Mouse (Mus musculus): ENCODE results near the gene Il20. TPM values are rescaled to one million over a fixed set of nuclear protein-coding genes. Genes with fewer than 3 reads are reported as not detected.

Gene Il20
- polyA plus RNA-seq (2012; rRNA removed): not detected in 2 replicates

GRCm38 (mm10) chr1:130911401-130912010 is at the start of gene Il20:
Il20 (minus strand) TSS chr1:130911451.

DNA sequence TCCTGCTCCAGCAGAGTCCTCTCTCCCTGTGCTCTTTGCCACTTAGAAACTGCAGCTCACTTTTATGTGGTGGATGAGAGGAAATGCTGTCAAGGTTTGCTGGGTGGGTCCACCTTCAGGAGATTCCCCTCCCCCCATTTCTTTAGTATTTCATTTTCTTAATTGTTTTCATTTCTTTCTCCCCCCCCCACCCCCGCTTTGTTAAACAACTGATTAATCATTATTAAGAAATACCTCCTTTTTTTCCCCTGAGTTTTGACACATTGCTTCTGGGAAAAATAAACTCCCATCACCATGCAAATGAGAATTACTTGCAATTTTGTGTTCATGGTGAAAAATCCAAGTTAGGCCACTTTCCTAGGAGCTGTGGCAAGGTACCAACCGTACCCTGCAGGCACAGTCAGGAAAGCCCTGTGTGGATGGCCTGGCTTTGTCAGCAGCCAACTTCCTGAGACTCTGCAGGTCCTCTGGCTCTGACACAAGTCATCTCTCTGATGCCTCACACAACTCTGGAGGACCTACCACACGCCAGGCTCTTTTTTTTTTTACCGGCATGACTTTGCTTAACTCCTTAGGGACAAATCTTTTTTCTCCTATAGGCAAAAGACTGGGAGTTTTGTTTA is 28.9 kb upstream of the Il20 start, which contains the start of gene Il19:
Il19 (minus strand) TSS at position 51 of the 623 bp plus-strand sequence.

GRCm38 (mm10) chr1:130887354-130887753 is 23.9 kb downstream of the Il20 start, which contains the start of gene Il24:
Il24 (minus strand) TSS chr1:130887454.

GRCm38 (mm10) chr1:130865541-130866221 is 45.6 kb downstream of the Il20 start, which contains the start of gene Fcmr:
Fcmr (plus strand) TSS chr1:130865669.

Other genes starting within 250 kb of the Il20 start
- gene C4bp, start 249.8 kb downstream of the Il20 start, polyA plus RNA-seq (2012; rRNA removed): 0.06 TPM in 1 of 2 replicates, not detected in the other
- gene Gm29427, start 195.7 kb downstream of the Il20 start, polyA plus RNA-seq (2012; rRNA removed): 0.05 and 0.06 TPM in 2 replicates
- gene Yod1, start 194.1 kb downstream of the Il20 start, polyA plus RNA-seq (2012; rRNA removed): 3.5 and 4.0 TPM in 2 replicates
- 33.3 and 34.2 TPM in 2 replicates for gene Pfkfb2, start 182.2 kb downstream of the Il20 start, polyA plus RNA-seq (2012; rRNA removed)
- 0.42 and 0.54 TPM in 2 replicates for gene AA986860, start 179.5 kb downstream of the Il20 start, polyA plus RNA-seq (2012; rRNA removed)
- gene Fcamr, start 110.5 kb downstream of the Il20 start, polyA plus RNA-seq (2012; rRNA removed): not detected in 2 replicates
- gene Pigr, start 84.8 kb downstream of the Il20 start, polyA plus RNA-seq (2012; rRNA removed): 0.02 TPM in 1 of 2 replicates, not detected in the other
- 0.12 and 0.21 TPM in 2 replicates for gene Fcmr, start 45.8 kb downstream of the Il20 start, polyA plus RNA-seq (2012; rRNA removed)
- gene Il24, start 24.0 kb downstream of the Il20 start, polyA plus RNA-seq (2012; rRNA removed): not detected in 2 replicates
- gene Il19, start 28.7 kb upstream of the Il20 start, polyA plus RNA-seq (2012; rRNA removed): 0.10 and 0.11 TPM in 2 replicates
- gene Il10, start 108.4 kb upstream of the Il20 start, polyA plus RNA-seq (2012; rRNA removed): not detected in 2 replicates
- gene Mapkapk2, start 186.4 kb upstream of the Il20 start, polyA plus RNA-seq (2012; rRNA removed): 51.5 and 53.9 TPM in 2 replicates
- 10.2 and 12.7 TPM in 2 replicates for gene Dyrk3, start 226.9 kb upstream of the Il20 start, polyA plus RNA-seq (2012; rRNA removed)
- gene Eif2d, start 241.7 kb upstream of the Il20 start, polyA plus RNA-seq (2012; rRNA removed): 62.3 and 62.6 TPM in 2 replicates